Mouse (Mus musculus): Measurements from ENCODE around the gene Cdipt. TPM values are rescaled to one million over a fixed set of nuclear protein-coding genes. Genes with fewer than 3 reads are reported as not detected.

The Cdipt gene
- polyA plus RNA-seq, 1 experiment from 2014 or later: 92.8 TPM

DNA sequence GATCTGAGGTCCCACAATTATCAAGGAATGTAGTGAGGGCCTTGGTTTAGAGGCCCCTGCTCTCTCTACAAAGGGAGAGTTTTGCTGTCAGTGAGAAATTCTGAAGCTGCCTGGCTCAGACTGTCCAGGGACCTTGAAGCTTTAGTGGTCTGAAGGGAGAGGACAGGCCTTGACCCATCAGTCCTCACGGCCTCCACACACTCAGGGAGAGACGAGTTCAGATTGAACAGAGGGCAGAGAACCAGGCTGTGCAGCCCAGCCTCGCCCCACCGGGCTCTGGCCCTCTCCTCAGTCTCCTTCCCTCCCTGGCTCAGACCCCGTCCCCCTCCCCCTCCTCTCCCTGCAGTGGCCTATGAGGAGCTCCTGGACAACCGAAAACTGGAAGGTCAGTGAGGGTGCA, 8.4 kb upstream of the Cdipt start:
- no peak overlapping the region for H3K9ac ChIP-seq
- WGBS: 65% methylated on average over 6 of the region's 6 CpGs
- no peaks in the 10 kb centered on the region for H3K9me3 ChIP-seq (ENCODE audit: low read depth, low read length)
- no peak overlapping the region for H3K4me2 ChIP-seq
- H3K36me3 ChIP-seq (ENCODE audit: insufficient read depth): no peaks in the 10 kb centered on the region
- no peak for DNase-seq
- H3K4me1 ChIP-seq (ENCODE audit: insufficient read depth): no peaks in the 10 kb centered on the region
- no peak overlapping the region for H3K27ac ChIP-seq (ENCODE audit: low read depth)
- H3K27me3 ChIP-seq (ENCODE audit: insufficient read depth, low read length): peaks cover 18% of the 10 kb centered on the region
- H3K4me3 ChIP-seq (ENCODE audit: low read depth, low read length): no peak overlapping the region
- TF ChIP-seq CTCF (IDR thresholded peaks at IDR 0.05; ENCODE audit: low read depth): no peak
- ATAC-seq (ENCODE audit: insufficient read depth): no peak

DNA sequence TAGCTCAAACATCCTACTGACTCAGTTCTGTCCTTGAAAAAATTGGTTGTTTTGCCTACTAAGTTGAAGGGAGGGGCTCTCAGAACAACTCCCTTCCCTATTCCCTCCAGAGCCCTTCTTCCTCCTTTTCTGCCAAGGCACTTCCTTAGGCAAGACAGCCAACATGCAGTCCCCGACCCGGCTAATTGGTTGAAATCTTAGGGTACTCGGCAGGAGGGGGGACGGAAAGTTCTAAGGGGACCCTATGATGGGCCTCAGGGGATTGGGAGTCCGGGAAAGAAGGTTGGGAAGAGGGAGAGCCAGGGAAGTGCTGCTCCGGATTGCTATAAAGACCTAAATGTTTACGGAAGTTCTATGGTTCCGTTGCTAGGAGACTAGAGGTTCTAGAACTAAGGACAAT, 221 bp upstream of the Cdipt start:
- peaks cover 26% of the 10 kb centered on the region for H3K36me3 ChIP-seq (ENCODE audit: insufficient read depth)
- H3K4me2 ChIP-seq: peak overlapping the region; percentile 67
- peak overlapping the region; percentile 94 for H3K4me3 ChIP-seq (ENCODE audit: low read depth, low read length)
- peak overlapping the region; percentile 32; the same call in 1 of the 2 replicates for H3K27ac ChIP-seq (ENCODE audit: low read depth)
- no peaks in the 10 kb centered on the region for H3K9me3 ChIP-seq (ENCODE audit: low read depth, low read length)
- no peak for TF ChIP-seq CTCF (IDR thresholded peaks at IDR 0.05; ENCODE audit: low read depth)
- 11% methylated on average over 8 of the region's 8 CpGs for WGBS
- peak; percentile 5 for DNase-seq
- ATAC-seq (ENCODE audit: insufficient read depth): no peak
- no peaks in the 10 kb centered on the region for H3K4me1 ChIP-seq (ENCODE audit: insufficient read depth)
- H3K9ac ChIP-seq: peak overlapping the region; percentile 97
- H3K27me3 ChIP-seq (ENCODE audit: insufficient read depth, low read length): no peaks in the 10 kb centered on the region

GRCm38 (mm10) chr7:126975950-126976866, 494 bp downstream of the Cdipt start, which contains the start of gene Cdiptos:
Gene Cdiptos (minus strand): TSS chr7:126976098.
- DNase-seq: peak; percentile 98
- H3K4me3 ChIP-seq (ENCODE audit: low read depth, low read length): peak within 1 kb of the TSS; percentile 94
- H3K4me1 ChIP-seq (ENCODE audit: insufficient read depth): no peaks in the 10 kb centered on the region
- peak within 1 kb of the TSS; percentile 67 for H3K4me2 ChIP-seq
- H3K36me3 ChIP-seq (ENCODE audit: insufficient read depth): peaks cover 28% of the 10 kb centered on the region
- H3K9ac ChIP-seq: peak within 1 kb of the TSS; percentile 97
- peak; percentile 98 for TF ChIP-seq CTCF (IDR thresholded peaks at IDR 0.05; ENCODE audit: low read depth)
- no peaks in the 10 kb centered on the region for H3K27me3 ChIP-seq (ENCODE audit: insufficient read depth, low read length)
- H3K9me3 ChIP-seq (ENCODE audit: low read depth, low read length): no peaks in the 10 kb centered on the region
- peak; percentile 98 for ATAC-seq (ENCODE audit: insufficient read depth)
- peak within 1 kb of the TSS; percentile 97 for H3K27ac ChIP-seq (ENCODE audit: low read depth)
- under 1% methylated on average over 55 of the region's 55 CpGs for WGBS

DNA sequence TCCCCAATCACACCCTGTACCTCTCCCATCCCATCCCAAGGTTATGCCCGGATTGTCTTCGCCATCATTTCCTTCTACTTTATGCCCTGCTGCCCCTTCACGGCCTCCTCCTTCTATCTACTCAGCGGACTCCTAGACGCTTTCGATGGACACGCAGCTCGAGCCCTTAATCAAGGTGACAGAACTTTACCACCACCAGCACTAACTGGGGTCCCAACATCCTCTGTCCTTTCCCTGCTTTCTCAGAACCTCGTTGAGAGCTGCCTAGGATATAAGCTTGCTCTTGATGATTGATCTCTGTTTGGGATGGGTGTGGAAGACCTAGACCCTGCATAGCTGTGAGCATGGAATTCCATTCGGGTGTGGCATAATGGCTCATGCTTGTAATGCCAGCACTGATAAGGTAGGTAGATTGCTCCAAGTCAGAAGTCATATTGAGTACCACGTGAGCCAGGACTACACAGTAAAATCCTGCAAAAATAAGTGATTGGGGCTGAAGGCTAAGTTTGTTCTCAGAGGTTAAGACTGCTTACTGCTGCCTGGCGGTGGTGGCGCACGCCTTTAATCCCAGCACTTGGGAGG, 1.3 kb downstream of the Cdipt start:
- H3K4me3 ChIP-seq (ENCODE audit: low read depth, low read length): peak overlapping the region; percentile 94
- no peaks in the 10 kb centered on the region for H3K9me3 ChIP-seq (ENCODE audit: low read depth, low read length)
- ATAC-seq (ENCODE audit: insufficient read depth) (peak; percentile 1; the same call in 1 of the 2 replicates), DNase-seq (no peak)
- no peak for TF ChIP-seq CTCF (IDR thresholded peaks at IDR 0.05; ENCODE audit: low read depth)
- H3K9ac ChIP-seq: peak overlapping the region; percentile 97
- WGBS: 20% methylated on average over 14 of the region's 14 CpGs
- H3K4me2 ChIP-seq: peak overlapping the region; percentile 67
- H3K27me3 ChIP-seq (ENCODE audit: insufficient read depth, low read length): no peaks in the 10 kb centered on the region
- no peak overlapping the region for H3K27ac ChIP-seq (ENCODE audit: low read depth)
- H3K36me3 ChIP-seq (ENCODE audit: insufficient read depth): peaks cover 28% of the 10 kb centered on the region
- H3K4me1 ChIP-seq (ENCODE audit: insufficient read depth): no peaks in the 10 kb centered on the region

DNA sequence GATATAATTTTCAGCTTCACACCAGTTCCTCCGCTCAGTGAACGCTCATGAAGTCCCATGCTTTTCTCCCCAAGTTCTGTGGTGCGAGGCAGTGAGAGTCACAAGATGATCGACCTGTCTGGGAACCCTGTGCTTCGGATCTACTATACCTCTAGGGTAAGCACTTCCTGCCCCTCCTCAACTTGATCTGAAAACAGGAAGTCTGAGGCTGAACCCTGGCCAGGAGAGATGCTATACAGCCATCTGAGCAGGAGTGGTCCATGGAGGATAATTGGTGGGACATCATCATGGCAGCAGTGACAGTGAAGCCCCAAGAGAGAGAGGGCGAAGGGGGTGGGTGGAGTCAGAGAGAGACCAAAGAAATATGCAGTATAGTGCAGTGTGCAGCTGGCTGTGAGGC, 3.1 kb downstream of the Cdipt start:
- Histone ChIP-seq H3K4me2 (no peak overlapping the region), H3K9me3 (ENCODE audit: low read depth, low read length) (no peaks in the 10 kb centered on the region), H3K27me3 (ENCODE audit: insufficient read depth, low read length) (no peaks in the 10 kb centered on the region), H3K27ac (ENCODE audit: low read depth) (no peak overlapping the region), H3K9ac (no peak overlapping the region), H3K4me1 (ENCODE audit: insufficient read depth) (no peaks in the 10 kb centered on the region), H3K4me3 (ENCODE audit: low read depth, low read length) (no peak overlapping the region), H3K36me3 (ENCODE audit: insufficient read depth) (peaks cover 28% of the 10 kb centered on the region)
- WGBS: 86% methylated on average over 6 of the region's 6 CpGs
- ATAC-seq (ENCODE audit: insufficient read depth) (no peak), DNase-seq (no peak)
- no peak for TF ChIP-seq CTCF (IDR thresholded peaks at IDR 0.05; ENCODE audit: low read depth)

- Histone ChIP-seq H3K4me2 (no peak overlapping the region), H3K4me3 (ENCODE audit: low read depth, low read length) (no peak overlapping the region), H3K4me1 (ENCODE audit: insufficient read depth) (no peaks in the 10 kb centered on the region), H3K9ac (no peak overlapping the region), H3K27me3 (ENCODE audit: insufficient read depth, low read length) (no peaks in the 10 kb centered on the region), H3K36me3 (ENCODE audit: insufficient read depth) (peaks cover 28% of the 10 kb centered on the region), H3K27ac (ENCODE audit: low read depth) (no peak overlapping the region), H3K9me3 (ENCODE audit: low read depth, low read length) (no peaks in the 10 kb centered on the region)
- ATAC-seq (ENCODE audit: insufficient read depth) (no peak), DNase-seq (no peak)
- TF ChIP-seq CTCF (IDR thresholded peaks at IDR 0.05; ENCODE audit: low read depth): no peak
- 81% methylated on average over 2 of the region's 2 CpGs for WGBS
Observed at GRCm38 (mm10) chr7:126981601-126982000, 5.9 kb downstream of the Cdipt start.

GRCm38 (mm10) chr7:126982054-126982453, 6.3 kb downstream of the Cdipt start:
- Histone ChIP-seq H3K27me3 (ENCODE audit: insufficient read depth, low read length) (no peaks in the 10 kb centered on the region), H3K27ac (ENCODE audit: low read depth) (no peak overlapping the region), H3K4me1 (ENCODE audit: insufficient read depth) (no peaks in the 10 kb centered on the region), H3K4me2 (no peak overlapping the region), H3K9ac (no peak overlapping the region), H3K36me3 (ENCODE audit: insufficient read depth) (peaks cover 28% of the 10 kb centered on the region), H3K4me3 (ENCODE audit: low read depth, low read length) (no peak overlapping the region), H3K9me3 (ENCODE audit: low read depth, low read length) (no peaks in the 10 kb centered on the region)
- TF ChIP-seq CTCF (IDR thresholded peaks at IDR 0.05; ENCODE audit: low read depth): no peak
- no peak for ATAC-seq (ENCODE audit: insufficient read depth)
- no peak for DNase-seq
- 66% methylated on average over 4 of the region's 4 CpGs for WGBS
